Mouse (Mus musculus): Measurements from ENCODE around the gene Gm20792.
"Not testable (repeated sequence)": the region's sequence is repeated elsewhere in the genome, so short reads cannot be mapped to it uniquely, and the experiment has no call there.

The Gm20792 gene

GRCm38 (mm10) chrY:48311555-48311954 is at the start of gene Gm20792:
Gene Gm20792, plus strand, starts transcription at chrY:48311855.
- DNase-seq (ENCODE audit: low read depth, low spot score) = not testable (repeated sequence)
